Mouse (Mus musculus) liver, embryonic 13.5 days (tissue): ENCODE measurements around the gene Slc31a2. TPM values are rescaled to one million over a fixed set of nuclear protein-coding genes. Genes with fewer than 3 reads are reported as not detected.
A peak's percentile ranks its signal among the peaks of the same experiment; 100 is the strongest.

Experiments used
- ATAC-seq: fragments of 200-750 bp; cut with Nextera tagmentation; 2 replicates; pipeline ENCODE4 v1.8.0; 2017; ENCODE audit warnings: low read depth, mild to moderate bottlenecking, moderate number of reproducible peaks, moderate library complexity
- DNase-seq: peaks from one replicate; pipeline ENCODE4 v3.0.0; 2022
- H3K27ac ChIP-seq: fragments of 300-500 bp; sonication (generic); 2 replicates; pipeline ENCODE4 v1.5.1; 2015; ENCODE audit warnings: moderate library complexity, mild to moderate bottlenecking, inconsistent platforms
- H3K27me3 ChIP-seq: fragments of 300-500 bp; sonication (generic); 2 replicates; pipeline ENCODE4 v1.6.1; 2015; ENCODE audit warnings: mild to moderate bottlenecking, inconsistent platforms
- H3K36me3 ChIP-seq: fragments of 300-500 bp; sonication (generic); 2 replicates; pipeline ENCODE4 v1.6.1; 2015; ENCODE audit warnings: mild to moderate bottlenecking, inconsistent platforms
- H3K4me1 ChIP-seq: fragments of 300-500 bp; sonication (generic); replicated peaks from 2 replicates; pipeline ENCODE4 v1.6.1; 2015; ENCODE audit warnings: inconsistent platforms
- H3K4me2 ChIP-seq: fragments of 300-500 bp; sonication (generic); 2 replicates; pipeline ENCODE4 v1.6.1; 2015; ENCODE audit warnings: inconsistent platforms, mild to moderate bottlenecking, moderate library complexity
- H3K4me3 ChIP-seq: fragments of 300-500 bp; sonication (generic); replicated peaks from 2 replicates; pipeline ENCODE4 v1.5.1; 2015; ENCODE audit warnings: mild to moderate bottlenecking, inconsistent platforms
- H3K9ac ChIP-seq: fragments of 300-500 bp; sonication (generic); 2 replicates; pipeline ENCODE4 v1.6.1; 2015; ENCODE audit warnings: mild to moderate bottlenecking, inconsistent platforms
- H3K9me3 ChIP-seq: fragments of 300-500 bp; sonication (generic); replicated peaks from 2 replicates; pipeline ENCODE4 v1.6.1; 2016; ENCODE audit warnings: inconsistent platforms
- WGBS: fragments of 180-500 bp; shearing (Covaris S2); methylation state at CpG from one replicate; pipeline ENCODE4 v1.1.7; 2015; ENCODE audit not compliant: insufficient replicate concordance; 5-methylcytosine and 5-hydroxymethylcytosine counted together
- polyA plus RNA-seq: library from polyadenylated mRNA; unstranded; fragments of >200 nt; fragmentation: Nextera tagmentation; extraction: Ambion mirVana; gene quantifications from 2 replicates; pipeline ENCODE4 v1.2.1, GENCODE M21; 2015

The Slc31a2 gene
- polyA plus RNA-seq, 1 experiment from 2014 or later = 5.6 TPM

GRCm38 (mm10) chr4:62297280-62298130 is 35.1 kb downstream of the Slc31a2 start:
- 39% methylated on average over 3 of the region's 3 CpGs for WGBS
- Histone ChIP-seq H3K4me3 (no peak overlapping the region), H3K36me3 (peaks cover 56% of the 10 kb centered on the region)

DNA sequence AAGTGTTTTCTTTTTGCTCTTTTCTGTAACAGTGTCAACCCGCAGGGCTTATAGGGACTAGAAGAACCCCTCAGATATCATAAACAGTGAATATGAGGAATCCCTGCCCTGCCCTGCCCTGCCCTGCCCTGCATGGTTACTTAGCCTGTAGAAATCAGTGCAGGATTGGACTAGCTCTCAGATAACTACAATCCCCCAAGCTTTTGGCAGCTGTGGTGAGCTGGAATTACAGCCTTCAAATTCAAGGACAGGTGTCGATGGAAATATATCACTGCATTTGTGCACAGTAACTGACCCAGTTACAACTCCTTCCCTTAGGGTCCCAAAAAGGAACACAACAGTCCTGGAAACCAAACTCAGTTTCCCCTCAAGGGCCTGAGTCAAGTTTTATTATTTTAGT is 37.6 kb downstream of the Slc31a2 start:
- Histone ChIP-seq H3K27ac (no peak overlapping the region), H3K36me3 (peaks cover 81% of the 10 kb centered on the region), H3K4me2 (no peak overlapping the region), H3K9ac (no peak overlapping the region), H3K27me3 (no peaks in the 10 kb centered on the region), H3K9me3 (no peaks in the 10 kb centered on the region), H3K4me3 (no peak overlapping the region), H3K4me1 (0 out of 2 replicates have a peak, but pooled peaks cover 4% of the 10 kb centered on the region)
- no peak for DNase-seq
- ATAC-seq = no peak
- WGBS = 84% methylated on average over 2 of the region's 2 CpGs

More at GRCm38 (mm10) chr4:62297280-62298130, 35.1 kb downstream of the Slc31a2 start:
- Histone ChIP-seq H3K9me3 (no peaks in the 10 kb centered on the region), H3K4me2 (no peak overlapping the region), H3K27me3 (no peaks in the 10 kb centered on the region), H3K27ac (no peak overlapping the region), H3K4me1 (0 out of 2 replicates have a peak, but pooled peaks cover 4% of the 10 kb centered on the region), H3K9ac (no peak overlapping the region)
- DNase-seq (no peak), ATAC-seq (no peak)

DNA sequence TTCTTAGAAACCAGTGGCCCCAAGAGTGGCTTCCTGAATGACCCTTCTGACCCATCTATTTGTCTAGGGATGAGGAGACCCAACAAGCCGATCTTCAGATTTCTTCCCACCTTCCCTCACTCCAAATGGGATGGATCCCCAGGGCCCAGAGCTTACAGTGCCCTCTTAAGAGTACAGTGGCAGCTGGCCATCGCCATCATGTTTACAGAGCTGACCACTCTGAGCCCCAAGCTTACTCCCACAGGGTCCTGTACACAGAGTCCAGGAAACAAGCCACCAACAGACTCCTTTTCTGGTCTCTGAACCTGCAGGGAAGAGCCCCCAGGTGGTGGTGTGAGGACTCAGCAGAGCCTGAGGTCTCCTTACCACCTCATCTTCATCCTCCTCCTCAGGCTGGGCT is 40.4 kb downstream of the Slc31a2 start:
- Histone ChIP-seq H3K27ac (no peak overlapping the region), H3K9ac (no peak overlapping the region), H3K27me3 (no peaks in the 10 kb centered on the region), H3K4me2 (no peak overlapping the region), H3K9me3 (no peaks in the 10 kb centered on the region), H3K4me1 (no peaks in the 10 kb centered on the region), H3K4me3 (no peak overlapping the region), H3K36me3 (peaks cover 97% of the 10 kb centered on the region)
- DNase-seq (no peak), ATAC-seq (no peak)
- WGBS = 64% methylated on average over 2 of the region's 2 CpGs

DNA sequence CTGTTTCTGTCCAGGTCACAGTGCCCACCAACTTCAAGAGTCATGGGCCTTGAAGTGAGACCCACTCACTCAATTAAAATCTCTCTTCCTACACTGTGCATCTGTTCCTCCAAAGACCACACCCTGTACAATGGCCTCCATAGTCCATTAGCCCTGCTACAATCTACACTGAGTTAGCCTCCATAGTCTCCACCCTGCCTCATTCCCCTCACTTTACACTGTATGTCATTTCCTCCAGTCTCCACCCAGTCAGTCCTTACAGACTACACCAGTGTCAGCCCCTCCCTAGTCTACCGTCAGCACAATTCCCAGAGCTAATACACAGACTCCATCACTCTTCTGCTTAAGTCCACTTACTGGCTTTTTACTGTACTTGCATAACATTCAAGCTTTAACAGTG is 40.9 kb downstream of the Slc31a2 start:
- Histone ChIP-seq H3K27me3 (no peaks in the 10 kb centered on the region), H3K36me3 (peaks cover 97% of the 10 kb centered on the region), H3K27ac (no peak overlapping the region), H3K4me3 (no peak overlapping the region), H3K9ac (no peak overlapping the region), H3K9me3 (no peaks in the 10 kb centered on the region), H3K4me2 (no peak overlapping the region), H3K4me1 (no peaks in the 10 kb centered on the region)
- WGBS = 88% methylated on average over 1 of the region's 1 CpGs
- ATAC-seq (0 out of 2 replicates have a peak, but pooled peaks have one; percentile 20), DNase-seq (no peak)

DNA sequence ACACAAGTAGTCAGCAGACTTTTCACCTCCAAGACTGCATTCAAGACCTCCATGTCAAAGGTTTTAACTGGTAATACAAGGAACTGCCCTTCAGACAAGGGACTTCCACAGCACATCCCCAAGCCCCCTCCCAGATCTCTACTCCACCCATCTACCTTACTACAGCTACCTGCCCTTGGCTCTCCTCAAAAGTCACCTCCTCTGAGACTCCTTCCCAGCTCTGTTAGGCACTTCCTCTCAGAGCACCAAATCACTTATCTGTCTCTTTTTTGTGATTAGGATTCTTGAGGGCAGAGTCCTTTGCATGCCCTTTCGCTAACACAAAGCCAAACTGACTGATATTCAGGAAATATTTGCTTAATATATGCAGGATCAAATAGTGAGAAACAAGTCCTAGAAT is 43.9 kb downstream of the Slc31a2 start:
- Histone ChIP-seq H3K9ac (no peak overlapping the region), H3K9me3 (no peaks in the 10 kb centered on the region), H3K4me2 (no peak overlapping the region), H3K4me1 (no peaks in the 10 kb centered on the region), H3K27ac (no peak overlapping the region), H3K36me3 (peaks cover 74% of the 10 kb centered on the region), H3K27me3 (no peaks in the 10 kb centered on the region), H3K4me3 (no peak overlapping the region)
- ATAC-seq = no peak
- no peak for DNase-seq
- 80% methylated on average over 1 of the region's 1 CpGs for WGBS

- Histone ChIP-seq H3K36me3 (peaks cover 73% of the 10 kb centered on the region), H3K4me2 (no peak overlapping the region), H3K27me3 (no peaks in the 10 kb centered on the region), H3K4me1 (no peaks in the 10 kb centered on the region), H3K9ac (no peak overlapping the region), H3K9me3 (no peaks in the 10 kb centered on the region), H3K4me3 (no peak overlapping the region), H3K27ac (no peak overlapping the region)
- ATAC-seq (no peak), DNase-seq (no peak)
- WGBS = 88% methylated on average over 4 of the region's 4 CpGs
Measured at GRCm38 (mm10) chr4:62306840-62307239, 44.5 kb downstream of the Slc31a2 start.

DNA sequence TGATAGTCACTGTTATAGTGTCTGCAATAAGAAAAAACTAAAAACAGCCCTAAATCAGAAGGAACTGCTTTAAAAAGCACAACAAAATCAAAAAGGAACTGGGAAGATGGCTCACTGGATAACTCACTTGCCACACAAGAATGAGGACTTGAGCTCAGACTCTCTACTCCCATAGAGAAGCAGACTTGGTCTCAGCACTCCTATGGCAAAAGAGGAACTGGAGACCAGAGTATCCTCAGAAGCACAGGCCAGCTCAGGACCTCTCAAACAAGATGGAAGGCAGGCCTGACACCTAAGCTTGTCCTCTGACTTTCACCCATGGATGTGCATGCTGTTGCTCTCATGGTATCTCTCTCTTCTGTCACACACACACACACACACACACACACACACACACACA is 46.0 kb downstream of the Slc31a2 start:
- Histone ChIP-seq H3K4me2 (no peak overlapping the region), H3K36me3 (peaks cover 71% of the 10 kb centered on the region), H3K27ac (no peak overlapping the region), H3K27me3 (no peaks in the 10 kb centered on the region), H3K9me3 (no peaks in the 10 kb centered on the region), H3K9ac (no peak overlapping the region), H3K4me3 (no peak overlapping the region), H3K4me1 (no peaks in the 10 kb centered on the region)
- no peak for DNase-seq
- ATAC-seq = no peak

GRCm38 (mm10) chr4:62312821-62313220 is 50.5 kb downstream of the Slc31a2 start:
- Histone ChIP-seq H3K4me3 (no peak overlapping the region), H3K4me1 (no peaks in the 10 kb centered on the region), H3K27me3 (no peaks in the 10 kb centered on the region), H3K4me2 (no peak overlapping the region), H3K36me3 (peaks cover 52% of the 10 kb centered on the region), H3K9ac (no peak overlapping the region), H3K27ac (no peak overlapping the region), H3K9me3 (no peaks in the 10 kb centered on the region)
- 82% methylated on average over 2 of the region's 2 CpGs for WGBS
- DNase-seq (no peak), ATAC-seq (no peak)

DNA sequence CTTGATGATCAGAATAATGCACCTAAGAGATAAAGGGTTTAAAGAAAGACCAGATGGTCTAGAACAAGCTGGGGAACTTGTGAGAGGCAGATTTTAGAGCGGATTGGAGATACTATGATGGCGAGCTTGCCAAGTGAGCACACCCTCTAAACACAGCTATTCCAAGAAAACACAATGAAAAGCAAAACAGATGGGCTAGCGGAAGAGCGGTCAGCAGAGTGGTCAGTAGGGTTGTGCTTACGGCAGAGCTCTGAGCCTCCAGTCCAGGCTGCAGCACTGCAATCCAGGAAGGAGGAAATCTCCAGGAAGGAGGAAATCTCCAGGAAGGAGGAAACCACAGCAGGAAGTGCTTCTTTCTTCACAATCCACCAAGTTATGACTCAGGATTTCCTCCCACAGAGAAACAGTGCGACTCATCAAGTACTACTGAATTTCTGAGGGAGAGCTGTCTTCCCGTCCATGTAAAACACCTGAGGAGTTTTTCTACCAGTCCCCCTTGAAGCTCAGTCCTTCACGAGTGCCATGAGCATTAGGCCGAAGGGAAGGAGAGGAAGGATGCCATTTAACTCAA is 51.4 kb downstream of the Slc31a2 start:
- no peaks in the 10 kb centered on the region for H3K4me1 ChIP-seq
- H3K9ac ChIP-seq = no peak overlapping the region
- no peak overlapping the region for H3K4me3 ChIP-seq
- H3K4me2 ChIP-seq = no peak overlapping the region
- H3K36me3 ChIP-seq = peaks cover 57% of the 10 kb centered on the region
- DNase-seq (no peak), ATAC-seq (no peak)
- H3K9me3 ChIP-seq = no peaks in the 10 kb centered on the region
- WGBS = 64% methylated on average over 9 of the region's 9 CpGs
- H3K27ac ChIP-seq = no peak overlapping the region; the same call in 1 of the 2 replicates
- no peaks in the 10 kb centered on the region for H3K27me3 ChIP-seq

DNA sequence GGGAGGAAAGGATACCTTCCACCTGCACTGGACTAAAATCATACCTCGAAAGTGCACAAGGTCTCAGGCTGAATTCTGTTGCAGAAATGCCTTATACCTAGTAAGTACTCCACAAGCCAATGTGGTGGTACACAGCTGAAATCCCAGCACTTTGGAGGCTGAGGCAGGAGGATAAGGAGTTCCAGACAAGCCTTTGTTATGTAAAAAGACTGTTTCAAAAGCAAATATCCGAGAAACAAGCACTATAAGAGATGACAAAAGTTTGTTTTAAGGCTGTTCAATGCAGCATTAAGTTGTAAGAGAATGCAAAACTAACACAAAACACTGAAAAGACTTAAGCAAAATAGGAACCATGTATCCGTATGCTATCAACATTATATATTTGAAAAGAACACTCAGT is 52.2 kb downstream of the Slc31a2 start:
- WGBS = 80% methylated on average over 3 of the region's 3 CpGs
- H3K27me3 ChIP-seq = no peaks in the 10 kb centered on the region
- H3K4me2 ChIP-seq = no peak overlapping the region
- no peak overlapping the region; the same call in 1 of the 2 replicates for H3K27ac ChIP-seq
- no peaks in the 10 kb centered on the region for H3K9me3 ChIP-seq
- no peak overlapping the region for H3K9ac ChIP-seq
- H3K4me3 ChIP-seq = no peak overlapping the region
- no peak for ATAC-seq
- H3K4me1 ChIP-seq = no peaks in the 10 kb centered on the region
- H3K36me3 ChIP-seq = peaks cover 65% of the 10 kb centered on the region
- DNase-seq = no peak

- ATAC-seq (no peak), DNase-seq (no peak)
- Histone ChIP-seq H3K27me3 (no peaks in the 10 kb centered on the region), H3K4me3 (no peak overlapping the region), H3K9ac (no peak overlapping the region), H3K36me3 (peaks cover 75% of the 10 kb centered on the region), H3K27ac (no peak overlapping the region), H3K4me2 (no peak overlapping the region), H3K9me3 (no peaks in the 10 kb centered on the region), H3K4me1 (no peaks in the 10 kb centered on the region)
- WGBS = 68% methylated on average over 2 of the region's 2 CpGs
Measured at GRCm38 (mm10) chr4:62316456-62316855, 54.1 kb downstream of the Slc31a2 start.

DNA sequence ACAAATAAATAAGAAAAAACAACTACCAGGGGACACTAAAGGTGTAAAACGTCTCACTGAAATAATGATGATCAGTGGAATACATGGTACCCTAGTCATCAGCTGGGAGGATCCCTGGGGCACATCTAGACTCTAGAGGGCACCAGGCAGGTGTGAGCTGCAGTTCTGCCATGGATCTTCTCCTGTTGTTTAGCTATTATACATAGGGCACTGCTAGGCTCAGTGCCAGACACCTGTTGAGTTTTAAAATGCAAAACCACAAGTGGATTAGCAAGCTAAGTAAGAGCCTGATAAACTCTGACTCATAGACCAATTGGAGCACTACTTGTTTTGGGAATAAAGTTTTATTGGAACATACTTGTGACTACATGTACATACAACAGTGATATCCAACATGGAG is 55.9 kb downstream of the Slc31a2 start:
- H3K36me3 ChIP-seq = peaks cover 77% of the 10 kb centered on the region

More for the DNA sequence above, 55.9 kb downstream of the Slc31a2 start:
- no peak overlapping the region for H3K27ac ChIP-seq
- no peak overlapping the region for H3K9ac ChIP-seq
- no peak overlapping the region for H3K4me2 ChIP-seq
- DNase-seq (no peak), ATAC-seq (no peak)
- no peaks in the 10 kb centered on the region for H3K9me3 ChIP-seq
- H3K4me1 ChIP-seq = no peaks in the 10 kb centered on the region
- H3K27me3 ChIP-seq = no peaks in the 10 kb centered on the region
- 52% methylated on average over 1 of the region's 1 CpGs for WGBS
- H3K4me3 ChIP-seq = no peak overlapping the region
